Comparison of ENCODE assay signal across 8 mouse cellular contexts in genomic region chr16:50528355-50528676, GRCm38 (mm10).
A peak's percentile ranks its signal among the peaks of the same experiment; 100 is the strongest.
DNase-seq lines count a peak whose midpoint lies in the region; ATAC-seq and TF ChIP-seq lines count a peak whose summit lies in the region.

No protein-coding gene starts in this region.

- peak overlapping the region; percentile 64 for H3K9ac ChIP-seq in intestine, postnatal 0 days (ENCODE audit: low read depth, low read length)

- TF ChIP-seq CTCF in thymus, adult 2 months (IDR thresholded peaks at IDR 0.05; ENCODE audit: borderline replicate concordance, control insufficient read depth, extremely low read depth, insufficient read depth, low read length, poor library complexity), result no peak
- TF ChIP-seq CTCF in intestine, postnatal 0 days (IDR thresholded peaks at IDR 0.05; ENCODE audit: low read depth), result no peak

- peak overlapping the region; percentile 95 for H3K4me2 ChIP-seq in intestine, postnatal 0 days (replicated peaks; ENCODE audit: low read depth)

- DNase-seq in embryo, embryonic 10 days (ENCODE audit: low spot score), result peak; percentile 75
- no peak for DNase-seq in embryo, embryonic 9.5 days (ENCODE audit: extremely low spot score)
- no peak for DNase-seq in thymus, adult 2 months
- DNase-seq in thymus, postnatal 36 days, result no peak
- no peak for DNase-seq in yolk sac, embryonic 10.5 days (ENCODE audit: low spot score)
- no peak for DNase-seq in urinary bladder, adult 18-20 months (ENCODE audit: low spot score in 2 of 2)

- peak overlapping the region; percentile 70 for H3K4me3 ChIP-seq in thymus, adult 2 months (ENCODE audit: control insufficient read depth, insufficient read depth, low read length)
- H3K4me3 ChIP-seq in intestine, postnatal 0 days (ENCODE audit: low read depth, low read length), result peak overlapping the region; percentile 69

- H3K9me3 ChIP-seq in intestine, postnatal 0 days (ENCODE audit: control insufficient read depth), result no peaks in the 10 kb centered on the region

- H3K27me3 ChIP-seq in thymus, adult 2 months (ENCODE audit: control insufficient read depth, insufficient read depth, low read length), result no peaks in the 10 kb centered on the region
- no peaks in the 10 kb centered on the region for H3K27me3 ChIP-seq in intestine, postnatal 0 days (replicated peaks; ENCODE audit: control insufficient read depth, insufficient read depth, low read length)

- no peaks in the 10 kb centered on the region for H3K36me3 ChIP-seq in thymus, adult 2 months (ENCODE audit: control insufficient read depth, insufficient read depth, low read length)
- no peaks in the 10 kb centered on the region for H3K36me3 ChIP-seq in intestine, postnatal 0 days (ENCODE audit: control insufficient read depth, insufficient read depth)

- H3K27ac ChIP-seq in thymus, adult 2 months (ENCODE audit: control insufficient read depth, insufficient read depth, low read length), result no peak overlapping the region
- peak overlapping the region; percentile 86 for H3K27ac ChIP-seq in intestine, postnatal 0 days (ENCODE audit: low read depth, low read length)

- no peak for TF ChIP-seq POLR2A in thymus, adult 2 months (IDR thresholded peaks at IDR 0.05; ENCODE audit: control insufficient read depth, extremely low read depth, insufficient read depth, low read length, poor library complexity)

- ATAC-seq in intestine, postnatal 0 days, result peak; percentile 53
- ATAC-seq in megakaryocyte, adult 5-6 weeks (ENCODE audit: poor library complexity, severe bottlenecking), result peak; percentile 5; the same call in 1 of the 2 replicates

- WGBS in thymus, adult 2 months, result 2% methylated on average over 9 of the region's 9 CpGs
- WGBS in intestine, postnatal 0 days, result under 1% methylated on average over 9 of the region's 9 CpGs

- H3K4me1 ChIP-seq in thymus, adult 2 months (replicated peaks; ENCODE audit: control insufficient read depth, insufficient read depth, low read length), result peaks cover 8% of the 10 kb centered on the region
- H3K4me1 ChIP-seq in intestine, postnatal 0 days (replicated peaks; ENCODE audit: control insufficient read depth, insufficient read depth, low read length), result no peaks in the 10 kb centered on the region
